Mouse (Mus musculus): ENCODE results near the gene Dse. TPM values are rescaled to one million over a fixed set of nuclear protein-coding genes. Genes with fewer than 3 reads are reported as not detected.

The Dse gene
- 32.5 TPM for polyA plus RNA-seq (2015; fragmentation: Illumina TruSeq; extraction: RNeasy Lipid Tissue Mini Kit (QIAGEN cat#74804); ENCODE audit: insufficient read depth, low replicate concordance)

DNA sequence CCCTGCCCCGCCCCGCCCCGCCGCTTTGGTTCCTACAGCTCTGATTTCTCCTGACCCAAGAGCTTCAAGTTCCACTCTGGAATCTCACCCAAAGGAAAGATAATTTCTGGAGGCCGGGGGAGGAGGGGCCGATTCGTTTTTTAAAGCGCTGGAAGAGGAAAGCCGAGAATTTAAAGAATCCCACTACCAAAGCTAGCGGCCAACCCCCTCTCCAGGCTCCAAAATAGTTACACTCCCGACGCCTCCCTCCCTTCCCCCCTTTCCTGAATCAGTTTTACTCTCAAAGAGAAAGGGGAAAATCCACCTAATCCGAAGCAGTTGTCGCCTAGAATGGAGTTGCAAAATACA lies at the start of gene Dse:
Gene Dse (minus strand): TSS at position 213 of the 348 bp plus-strand sequence.

DNA sequence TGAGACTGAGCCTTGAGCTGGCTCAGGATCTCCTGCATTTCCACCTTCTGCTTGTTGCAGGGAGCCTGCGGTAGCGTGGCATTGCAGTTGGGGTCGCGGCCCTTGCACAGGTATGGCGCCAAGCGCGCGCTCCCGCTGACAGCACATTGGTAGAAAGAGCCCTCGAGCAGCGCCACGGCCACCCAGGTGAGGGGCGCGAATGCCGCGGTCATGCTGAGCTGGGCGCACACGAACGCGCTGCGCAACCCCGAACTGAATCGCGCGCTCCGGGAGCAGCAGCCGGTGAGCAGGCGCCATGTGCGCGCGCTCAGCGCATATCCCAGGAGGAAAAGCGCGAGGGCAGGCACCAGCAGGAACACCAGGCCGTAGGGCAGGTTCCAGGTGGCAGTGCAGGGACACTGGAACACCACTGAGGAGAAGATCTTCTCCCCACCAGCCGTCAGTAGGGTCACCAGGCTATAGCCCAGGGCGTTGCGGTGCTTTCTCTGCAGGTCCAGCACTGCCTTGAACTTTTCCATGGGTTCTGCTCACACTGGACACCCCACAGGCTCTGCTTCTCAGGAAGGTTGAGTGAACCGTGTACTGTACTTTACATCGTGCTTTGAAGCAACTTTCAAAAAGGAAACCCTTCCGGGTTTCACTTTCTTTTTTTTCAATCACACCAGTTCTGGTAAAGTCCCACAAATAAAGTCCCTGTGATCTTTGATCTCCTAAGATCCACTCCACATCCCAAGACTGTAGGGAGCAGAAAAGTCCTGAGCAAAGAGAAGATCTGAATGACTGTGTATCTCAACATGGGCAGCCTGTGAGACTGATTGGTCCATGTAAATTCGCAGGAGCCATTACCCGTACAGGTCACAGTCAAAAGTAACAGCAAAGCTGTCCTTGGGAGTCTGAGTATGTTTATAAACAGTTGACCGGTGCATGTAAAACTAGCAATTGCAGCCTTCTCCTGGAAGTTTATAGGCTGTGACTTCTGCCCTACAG lies 79.8 kb downstream of the Dse start, which contains the start of gene Calhm6:
Gene Calhm6 (minus strand): TSS at position 593 of the 987 bp plus-strand sequence.

Other genes starting within 250 kb of the Dse start
- gene Rwdd1, start 188.1 kb downstream of the Dse start, polyA plus RNA-seq (2015; fragmentation: Illumina TruSeq; extraction: RNeasy Lipid Tissue Mini Kit (QIAGEN cat#74804); ENCODE audit: insufficient read depth, low replicate concordance): 89.8 TPM
- not detected for gene Trappc3l, start 170.1 kb downstream of the Dse start, polyA plus RNA-seq (2015; fragmentation: Illumina TruSeq; extraction: RNeasy Lipid Tissue Mini Kit (QIAGEN cat#74804); ENCODE audit: insufficient read depth, low replicate concordance)
- gene Calhm4, start 163.4 kb downstream of the Dse start, polyA plus RNA-seq (2015; fragmentation: Illumina TruSeq; extraction: RNeasy Lipid Tissue Mini Kit (QIAGEN cat#74804); ENCODE audit: insufficient read depth, low replicate concordance): not detected
- gene Calhm5, start 111.2 kb downstream of the Dse start, polyA plus RNA-seq (2015; fragmentation: Illumina TruSeq; extraction: RNeasy Lipid Tissue Mini Kit (QIAGEN cat#74804); ENCODE audit: insufficient read depth, low replicate concordance): 2.2 TPM
- gene Calhm6, start 79.7 kb downstream of the Dse start, polyA plus RNA-seq (2015; fragmentation: Illumina TruSeq; extraction: RNeasy Lipid Tissue Mini Kit (QIAGEN cat#74804); ENCODE audit: insufficient read depth, low replicate concordance): 34.7 TPM
- gene Tspyl1, start 74.5 kb upstream of the Dse start, polyA plus RNA-seq (2015; fragmentation: Illumina TruSeq; extraction: RNeasy Lipid Tissue Mini Kit (QIAGEN cat#74804); ENCODE audit: insufficient read depth, low replicate concordance): 61.2 TPM
- gene Tspyl4, start 89.7 kb upstream of the Dse start, polyA plus RNA-seq (2015; fragmentation: Illumina TruSeq; extraction: RNeasy Lipid Tissue Mini Kit (QIAGEN cat#74804); ENCODE audit: insufficient read depth, low replicate concordance): 20.3 TPM
- gene Col10a1, start 182.3 kb upstream of the Dse start, polyA plus RNA-seq (2015; fragmentation: Illumina TruSeq; extraction: RNeasy Lipid Tissue Mini Kit (QIAGEN cat#74804); ENCODE audit: insufficient read depth, low replicate concordance): not detected
- gene Nt5dc1, start 210.8 kb upstream of the Dse start, polyA plus RNA-seq (2015; fragmentation: Illumina TruSeq; extraction: RNeasy Lipid Tissue Mini Kit (QIAGEN cat#74804); ENCODE audit: insufficient read depth, low replicate concordance): 35.1 TPM